Mouse (Mus musculus) spleen, adult 12 weeks (tissue): ENCODE measurements around the gene Cbx3.

Experiments
- DNase-seq: peaks from one replicate; pipeline ENCODE4 v3.0.0; 2022; ENCODE audit warnings: low spot score

Cbx3 gene

GRCm38 (mm10) chr6:51470311-51471178 is at the start of gene Cbx3:
Cbx3 (plus strand) TSS chr6:51470360.
- DNase-seq: peak; percentile 58

GRCm38 (mm10) chr6:51423466-51424122 is 46.6 kb upstream of the Cbx3 start:
- no peak for DNase-seq

- no peak for DNase-seq
Observed at GRCm38 (mm10) chr6:51424537-51424936, 45.6 kb upstream of the Cbx3 start.

- peak; percentile 35 for DNase-seq
Observed at GRCm38 (mm10) chr6:51432535-51433397, 37.4 kb upstream of the Cbx3 start, which contains the start of gene Nfe2l3. Nfe2l3 (plus strand) TSS chr6:51432670.

- DNase-seq: no peak
Observed at GRCm38 (mm10) chr6:51434270-51434669, 35.9 kb upstream of the Cbx3 start.

- no peak for DNase-seq
Observed at GRCm38 (mm10) chr6:51437665-51438064, 32.5 kb upstream of the Cbx3 start.

GRCm38 (mm10) chr6:51438826-51439330 is 31.3 kb upstream of the Cbx3 start:
- no peak for DNase-seq

- DNase-seq: no peak
Observed at GRCm38 (mm10) chr6:51442191-51442835, 27.8 kb upstream of the Cbx3 start.

- DNase-seq: no peak
Observed at GRCm38 (mm10) chr6:51452927-51453503, 17.1 kb upstream of the Cbx3 start.

GRCm38 (mm10) chr6:51454949-51455348 is 15.2 kb upstream of the Cbx3 start:
- no peak for DNase-seq

GRCm38 (mm10) chr6:51456198-51456597 is 14.0 kb upstream of the Cbx3 start:
- no peak for DNase-seq

GRCm38 (mm10) chr6:51457283-51457682 is 12.9 kb upstream of the Cbx3 start:
- no peak for DNase-seq

- no peak for DNase-seq
Observed at GRCm38 (mm10) chr6:51457770-51458387, 12.3 kb upstream of the Cbx3 start.

GRCm38 (mm10) chr6:51458925-51459312 is 11.2 kb upstream of the Cbx3 start:
- no peak for DNase-seq

- DNase-seq: no peak
Observed at GRCm38 (mm10) chr6:51459313-51460020, 10.7 kb upstream of the Cbx3 start.

- no peak for DNase-seq
Observed at GRCm38 (mm10) chr6:51460021-51460360, 10.2 kb upstream of the Cbx3 start.

- no peak for DNase-seq
Observed at GRCm38 (mm10) chr6:51460363-51460762, 9.8 kb upstream of the Cbx3 start.

- DNase-seq: no peak
Observed at GRCm38 (mm10) chr6:51467649-51468048, 2.5 kb upstream of the Cbx3 start.

- DNase-seq: peak; percentile 79
Observed at GRCm38 (mm10) chr6:51468891-51469561, 1.1 kb upstream of the Cbx3 start.
